Mouse (Mus musculus): ENCODE data around the gene Ak8. TPM values are rescaled to one million over a fixed set of nuclear protein-coding genes. Genes with fewer than 3 reads are reported as not detected.
A peak's percentile ranks its signal among the peaks of the same experiment; 100 is the strongest.

Ak8 gene
- polyA plus RNA-seq, 1 experiment from 2014 or later: 0.72 TPM

DNA sequence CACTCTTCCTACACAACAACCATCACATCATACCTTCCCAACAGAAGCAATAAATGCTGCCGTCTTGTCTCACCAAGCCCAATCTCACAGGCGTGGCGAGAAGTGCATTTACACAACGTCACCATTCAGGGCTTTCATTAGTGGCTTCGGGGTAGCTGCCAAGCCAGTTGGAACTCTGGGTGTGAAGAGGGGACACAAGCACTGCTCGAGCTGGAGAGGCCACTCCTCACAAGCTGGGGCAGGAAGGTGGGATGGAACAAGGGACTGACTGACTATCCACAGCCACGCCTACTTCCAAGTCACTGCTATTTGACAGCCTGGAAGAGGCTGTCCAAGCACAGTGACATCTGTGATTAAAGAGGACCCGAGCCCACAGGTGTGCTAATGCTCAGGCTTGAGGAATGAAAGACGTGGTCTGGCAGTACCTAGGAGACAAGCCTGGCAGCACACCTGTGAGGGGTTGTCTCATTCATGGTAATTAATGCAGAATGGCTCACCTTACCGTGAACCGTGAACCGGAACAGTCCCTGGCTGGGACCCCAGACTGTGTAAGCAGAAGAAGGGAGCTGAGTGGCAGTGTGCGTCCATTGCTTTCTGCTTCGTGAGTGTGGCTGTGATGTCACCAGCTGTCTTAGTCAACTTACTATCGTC lies 46.8 kb downstream of the Ak8 start:
- H3K27ac ChIP-seq (replicated peaks): no peak overlapping the region
- WGBS: 83% methylated on average over 15 of the region's 15 CpGs
- no peaks in the 10 kb centered on the region for H3K9me3 ChIP-seq (replicated peaks)
- H3K36me3 ChIP-seq: no peaks in the 10 kb centered on the region
- H3K27me3 ChIP-seq (ENCODE audit: low read depth, poor library complexity, severe bottlenecking): peaks cover 44% of the 10 kb centered on the region
- H3K4me1 ChIP-seq: peaks cover 19% of the 10 kb centered on the region
- H3K4me3 ChIP-seq: no peak overlapping the region
- DNase-seq (ENCODE audit: low spot score): no peak

- H3K27me3 ChIP-seq (ENCODE audit: low read depth, poor library complexity, severe bottlenecking): peaks cover 53% of the 10 kb centered on the region
- 82% methylated on average over 2 of the region's 2 CpGs for WGBS
Observed at GRCm38 (mm10) chr2:28747705-28748104, 47.7 kb downstream of the Ak8 start.

GRCm38 (mm10) chr2:28751186-28751585 lies 51.2 kb downstream of the Ak8 start:
- H3K27me3 ChIP-seq (ENCODE audit: low read depth, poor library complexity, severe bottlenecking): peaks cover 80% of the 10 kb centered on the region

More at GRCm38 (mm10) chr2:28747705-28748104, 47.7 kb downstream of the Ak8 start:
- Histone ChIP-seq H3K4me1 (peaks cover 27% of the 10 kb centered on the region), H3K4me3 (no peak overlapping the region), H3K36me3 (no peaks in the 10 kb centered on the region), H3K27ac (replicated peaks) (no peak overlapping the region), H3K9me3 (replicated peaks) (no peaks in the 10 kb centered on the region)
- DNase-seq (ENCODE audit: low spot score): no peak

GRCm38 (mm10) chr2:28751658-28752057 lies 51.7 kb downstream of the Ak8 start:
- Histone ChIP-seq H3K4me3 (peak overlapping the region; percentile 56), H3K27me3 (ENCODE audit: low read depth, poor library complexity, severe bottlenecking) (peaks cover 80% of the 10 kb centered on the region), H3K36me3 (no peaks in the 10 kb centered on the region), H3K4me1 (peaks cover 42% of the 10 kb centered on the region), H3K9me3 (replicated peaks) (no peaks in the 10 kb centered on the region), H3K27ac (replicated peaks) (peak overlapping the region; percentile 74; the same call in 1 of the 2 replicates)
- DNase-seq (ENCODE audit: low spot score): no peak
- WGBS: 12% methylated on average over 17 of the region's 17 CpGs

More at GRCm38 (mm10) chr2:28751186-28751585, 51.2 kb downstream of the Ak8 start:
- Histone ChIP-seq H3K36me3 (no peaks in the 10 kb centered on the region), H3K4me1 (peaks cover 40% of the 10 kb centered on the region), H3K27ac (replicated peaks) (peak overlapping the region; percentile 74), H3K9me3 (replicated peaks) (no peaks in the 10 kb centered on the region), H3K4me3 (peak overlapping the region; percentile 56)
- under 1% methylated on average over 17 of the region's 17 CpGs for WGBS
- DNase-seq (ENCODE audit: low spot score): peak; percentile 57

- Histone ChIP-seq H3K4me3 (peak overlapping the region; percentile 56; the same call in 1 of the 2 replicates), H3K27ac (replicated peaks) (no peak overlapping the region), H3K4me1 (peaks cover 42% of the 10 kb centered on the region), H3K27me3 (ENCODE audit: low read depth, poor library complexity, severe bottlenecking) (peaks cover 84% of the 10 kb centered on the region), H3K36me3 (no peaks in the 10 kb centered on the region), H3K9me3 (replicated peaks) (no peaks in the 10 kb centered on the region)
- WGBS: 56% methylated on average over 8 of the region's 8 CpGs
- no peak for DNase-seq (ENCODE audit: low spot score)
Observed at GRCm38 (mm10) chr2:28752388-28752787, 52.4 kb downstream of the Ak8 start.

DNA sequence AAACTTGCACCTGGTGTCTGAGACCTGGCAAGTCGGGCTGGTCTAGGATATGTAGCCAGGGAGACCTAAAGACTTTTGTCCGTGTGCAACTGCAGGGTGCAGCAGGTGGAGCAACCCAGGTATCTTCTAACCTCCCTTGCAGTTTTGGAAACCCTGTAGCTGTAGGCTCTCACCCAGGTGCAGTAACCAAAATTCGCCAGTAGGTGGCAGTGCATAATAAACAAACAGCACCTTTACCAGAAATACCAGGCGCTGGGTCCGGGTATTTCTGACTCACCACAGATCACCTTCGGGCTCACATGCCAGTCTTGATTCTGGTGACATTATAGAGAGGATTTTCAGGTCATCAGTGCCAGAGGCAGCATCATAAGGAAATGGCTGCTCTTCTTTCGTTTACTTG lies 55.5 kb downstream of the Ak8 start:
- Histone ChIP-seq H3K4me1 (peaks cover 40% of the 10 kb centered on the region), H3K4me3 (no peak overlapping the region), H3K9me3 (replicated peaks) (no peaks in the 10 kb centered on the region), H3K27ac (replicated peaks) (no peak overlapping the region), H3K36me3 (no peaks in the 10 kb centered on the region), H3K27me3 (ENCODE audit: low read depth, poor library complexity, severe bottlenecking) (peaks cover 90% of the 10 kb centered on the region)
- 5% methylated on average over 7 of the region's 7 CpGs for WGBS
- peak; percentile 79 for DNase-seq (ENCODE audit: low spot score)

DNA sequence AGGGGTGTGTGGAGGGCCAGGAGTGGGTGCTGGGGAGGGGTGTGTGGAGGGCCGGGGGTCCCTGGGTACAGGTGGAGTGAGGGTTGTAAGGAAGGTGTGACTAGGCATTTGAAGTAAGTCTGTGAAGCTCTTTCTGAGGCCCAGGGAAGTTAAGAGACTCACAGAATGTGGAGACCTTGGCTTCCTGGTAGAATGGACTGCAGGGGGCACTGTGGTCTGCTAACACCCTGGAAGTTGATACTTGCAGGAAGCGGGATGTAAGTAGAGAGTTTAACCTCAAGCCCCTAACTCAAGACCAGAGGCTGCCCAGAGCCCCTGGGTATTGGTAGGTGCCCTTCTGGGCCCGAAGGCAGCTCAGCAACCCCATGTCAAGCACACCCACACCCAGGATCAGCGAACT lies 56.2 kb downstream of the Ak8 start:
- H3K4me3 ChIP-seq: no peak overlapping the region
- H3K27me3 ChIP-seq (ENCODE audit: low read depth, poor library complexity, severe bottlenecking): peaks cover 82% of the 10 kb centered on the region
- no peaks in the 10 kb centered on the region for H3K9me3 ChIP-seq (replicated peaks)
- no peak overlapping the region for H3K27ac ChIP-seq (replicated peaks)
- DNase-seq (ENCODE audit: low spot score): peak; percentile 61
- WGBS: 44% methylated on average over 4 of the region's 4 CpGs
- peaks cover 32% of the 10 kb centered on the region for H3K4me1 ChIP-seq
- H3K36me3 ChIP-seq: no peaks in the 10 kb centered on the region

DNA sequence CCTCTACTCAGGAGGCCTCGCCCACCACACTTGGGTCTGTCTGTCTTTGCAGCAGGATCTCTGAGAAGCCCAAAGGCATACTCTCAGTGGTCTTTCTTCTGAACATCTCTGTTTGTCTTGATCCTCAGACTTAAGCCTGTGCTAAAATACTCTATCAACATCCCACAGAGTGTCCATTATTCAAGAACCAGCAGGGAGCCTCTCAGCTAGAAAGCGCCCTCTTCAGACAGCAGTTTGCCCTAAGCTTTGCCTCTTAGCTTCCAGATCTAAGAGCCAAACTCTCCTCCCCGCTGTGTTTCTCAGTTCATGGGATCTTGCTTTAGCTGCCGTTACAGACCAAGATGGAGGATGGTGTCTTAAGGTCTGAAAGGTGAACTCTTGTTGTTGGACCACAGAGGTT lies 59.5 kb downstream of the Ak8 start:
- H3K4me1 ChIP-seq: peaks cover 12% of the 10 kb centered on the region; the same call in 1 of the 2 replicates
- no peaks in the 10 kb centered on the region for H3K36me3 ChIP-seq
- H3K4me3 ChIP-seq: no peak overlapping the region
- WGBS: 27% methylated on average over 4 of the region's 4 CpGs
- H3K27ac ChIP-seq (replicated peaks): no peak overlapping the region
- DNase-seq (ENCODE audit: low spot score): no peak
- no peaks in the 10 kb centered on the region for H3K9me3 ChIP-seq (replicated peaks)
- H3K27me3 ChIP-seq (ENCODE audit: low read depth, poor library complexity, severe bottlenecking): peaks cover 54% of the 10 kb centered on the region

DNA sequence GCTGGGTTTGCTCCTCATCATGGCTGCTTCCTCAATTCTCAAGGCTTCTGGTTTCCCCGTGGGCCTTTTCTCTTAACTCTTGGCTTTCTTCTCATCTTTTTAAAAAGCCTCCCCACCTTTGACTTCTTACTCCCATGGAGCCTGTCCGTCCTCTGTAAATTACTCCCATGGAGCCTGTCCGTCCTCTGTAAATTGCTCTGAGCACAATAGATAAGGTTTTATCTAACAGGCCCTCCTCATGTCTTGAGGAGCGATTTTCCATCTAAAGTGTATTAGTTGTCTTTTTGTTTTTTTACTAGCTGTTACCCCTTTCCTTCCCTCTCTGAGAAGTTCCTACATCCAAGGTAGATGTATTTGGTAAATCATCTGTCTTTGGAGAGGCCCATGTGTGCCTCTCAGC lies 66.6 kb downstream of the Ak8 start:
- no peak for DNase-seq (ENCODE audit: low spot score)
- peak overlapping the region; percentile 33; the same call in 1 of the 2 replicates for H3K27ac ChIP-seq (replicated peaks)
- H3K4me3 ChIP-seq: no peak overlapping the region
- H3K27me3 ChIP-seq (ENCODE audit: low read depth, poor library complexity, severe bottlenecking): peaks cover 11% of the 10 kb centered on the region; the same call in 1 of the 2 replicates
- peaks cover 9% of the 10 kb centered on the region for H3K4me1 ChIP-seq
- no peaks in the 10 kb centered on the region for H3K9me3 ChIP-seq (replicated peaks)
- no peaks in the 10 kb centered on the region for H3K36me3 ChIP-seq
- 90% methylated on average over 4 of the region's 4 CpGs for WGBS

DNA sequence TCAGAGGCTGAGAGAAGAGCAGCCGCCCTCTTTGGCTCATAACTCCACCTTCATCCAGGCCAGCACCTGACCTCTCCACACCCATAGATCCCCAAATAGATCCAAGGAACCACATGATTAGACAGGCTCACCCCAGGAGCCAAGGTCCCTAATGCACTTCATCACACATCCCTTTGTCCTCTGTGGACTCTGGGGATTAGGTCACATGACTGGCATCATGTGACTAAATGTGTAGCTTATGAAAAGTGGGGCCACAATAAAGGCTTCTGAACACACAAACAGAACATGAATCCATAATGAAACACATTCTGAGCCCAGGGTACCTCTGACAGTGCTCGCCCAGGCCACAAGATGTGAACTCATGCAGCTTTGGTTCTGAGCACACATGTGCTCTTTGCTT lies 67.1 kb downstream of the Ak8 start:
- Histone ChIP-seq H3K36me3 (no peaks in the 10 kb centered on the region), H3K4me3 (no peak overlapping the region), H3K4me1 (peaks cover 9% of the 10 kb centered on the region), H3K27me3 (ENCODE audit: low read depth, poor library complexity, severe bottlenecking) (peaks cover 9% of the 10 kb centered on the region; the same call in 1 of the 2 replicates), H3K9me3 (replicated peaks) (no peaks in the 10 kb centered on the region), H3K27ac (replicated peaks) (peak overlapping the region; percentile 33; the same call in 1 of the 2 replicates)
- no peak for DNase-seq (ENCODE audit: low spot score)
- WGBS: 91% methylated on average over 2 of the region's 2 CpGs

DNA sequence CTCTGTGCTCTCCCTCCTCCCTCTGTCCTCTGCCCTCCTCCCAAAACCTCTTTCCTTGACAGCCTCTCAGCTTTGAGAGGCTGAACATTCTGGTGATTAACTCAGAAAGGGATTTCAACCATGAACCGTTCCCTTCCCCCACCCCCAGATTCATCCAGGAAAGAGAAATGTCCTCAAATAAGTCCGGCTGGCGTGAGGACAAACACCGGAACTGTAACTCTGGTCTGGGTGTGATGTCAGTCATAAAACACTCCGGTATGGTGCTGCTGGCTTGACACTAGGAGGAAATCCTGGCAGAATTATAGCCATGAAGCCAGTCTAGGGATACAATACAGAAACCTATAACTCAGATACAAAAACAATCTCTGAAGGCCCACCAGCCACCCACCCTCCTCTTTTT lies 70.7 kb downstream of the Ak8 start:
- 75% methylated on average over 5 of the region's 5 CpGs for WGBS
- Histone ChIP-seq H3K9me3 (replicated peaks) (no peaks in the 10 kb centered on the region), H3K4me3 (no peak overlapping the region), H3K27me3 (ENCODE audit: low read depth, poor library complexity, severe bottlenecking) (peaks cover 7% of the 10 kb centered on the region; the same call in 1 of the 2 replicates), H3K36me3 (no peaks in the 10 kb centered on the region), H3K27ac (replicated peaks) (no peak overlapping the region), H3K4me1 (peaks cover 13% of the 10 kb centered on the region)
- DNase-seq (ENCODE audit: low spot score): no peak

DNA sequence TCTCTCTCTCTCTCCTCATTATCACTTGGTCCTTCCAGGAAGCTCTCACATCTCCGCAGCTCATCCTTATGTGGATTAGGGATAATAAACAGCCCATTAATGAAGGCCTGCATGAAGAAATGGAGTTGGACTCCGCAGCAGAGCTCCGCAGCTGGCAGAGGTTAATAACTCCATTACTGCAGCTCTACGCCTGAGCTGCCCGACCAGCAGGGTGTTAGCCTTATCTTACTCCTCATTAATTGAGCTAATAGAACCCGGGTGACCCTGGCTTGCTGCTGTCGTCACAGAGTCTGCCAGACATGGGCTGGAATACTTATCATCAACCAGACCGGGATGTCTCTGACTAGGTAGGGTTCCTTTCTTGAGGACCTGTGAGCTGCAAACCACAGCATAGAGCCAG lies 74.1 kb downstream of the Ak8 start:
- no peak overlapping the region for H3K27ac ChIP-seq (replicated peaks)
- no peaks in the 10 kb centered on the region for H3K36me3 ChIP-seq
- peaks cover 23% of the 10 kb centered on the region for H3K4me1 ChIP-seq
- peaks cover 9% of the 10 kb centered on the region for H3K27me3 ChIP-seq (ENCODE audit: low read depth, poor library complexity, severe bottlenecking)
- 68% methylated on average over 8 of the region's 8 CpGs for WGBS
- no peak for DNase-seq (ENCODE audit: low spot score)
- no peak overlapping the region for H3K4me3 ChIP-seq
- no peaks in the 10 kb centered on the region for H3K9me3 ChIP-seq (replicated peaks)

GRCm38 (mm10) chr2:28776728-28777127 lies 76.8 kb downstream of the Ak8 start:
- Histone ChIP-seq H3K4me3 (no peak overlapping the region), H3K27ac (replicated peaks) (no peak overlapping the region), H3K27me3 (ENCODE audit: low read depth, poor library complexity, severe bottlenecking) (peaks cover 15% of the 10 kb centered on the region), H3K9me3 (replicated peaks) (no peaks in the 10 kb centered on the region), H3K36me3 (no peaks in the 10 kb centered on the region), H3K4me1 (peaks cover 14% of the 10 kb centered on the region)
- no peak for DNase-seq (ENCODE audit: low spot score)
- WGBS: 75% methylated on average over 2 of the region's 2 CpGs
